Mouse (Mus musculus) embryonic facial prominence, embryonic 11.5 days (tissue): ENCODE measurements around the gene Atl1. TPM values are rescaled to one million over a fixed set of nuclear protein-coding genes. Genes with fewer than 3 reads are reported as not detected.
A peak's percentile ranks its signal among the peaks of the same experiment; 100 is the strongest.

Source experiments
- ATAC-seq: fragments of 200-750 bp; cut with Nextera tagmentation; replicated peaks from 2 replicates; pipeline ENCODE4 v1.8.0; 2017; ENCODE audit warnings: low read depth; ENCODE audit not compliant: insufficient number of reproducible peaks, low FRiP score, low TSS enrichment
- DNase-seq: peaks from one replicate; pipeline ENCODE4 v3.0.0-alpha.2; 2015; ENCODE audit warnings: low spot score
- H3K27ac ChIP-seq: fragments of 300-500 bp; sonication (generic); replicated peaks from 2 replicates; pipeline ENCODE4 v1.5.1; 2014; ENCODE audit warnings: mild to moderate bottlenecking, low read depth, low read length, control low read depth
- H3K27me3 ChIP-seq: fragments of 300-500 bp; sonication (generic); 2 replicates; pipeline ENCODE4 v1.6.1; 2014; ENCODE audit warnings: mild to moderate bottlenecking, low read length, moderate library complexity, mixed read lengths; ENCODE audit not compliant: control insufficient read depth, insufficient read depth
- H3K36me3 ChIP-seq: fragments of 300-500 bp; sonication (generic); replicated peaks from 2 replicates; pipeline ENCODE4 v1.6.1; 2014; ENCODE audit warnings: low read depth, mild to moderate bottlenecking, low read length, moderate library complexity, mixed read lengths; ENCODE audit not compliant: control insufficient read depth, insufficient read depth
- H3K4me1 ChIP-seq: fragments of 300-500 bp; sonication (generic); 2 replicates; pipeline ENCODE4 v1.6.1; 2014; ENCODE audit warnings: low read length, mixed read lengths; ENCODE audit not compliant: control insufficient read depth, insufficient read depth
- H3K4me2 ChIP-seq: fragments of 300-500 bp; sonication (generic); 2 replicates; pipeline ENCODE4 v1.6.1; 2014; ENCODE audit warnings: low read depth, mild to moderate bottlenecking, control low read depth, low read length, moderate library complexity
- H3K4me3 ChIP-seq: fragments of 300-500 bp; sonication (generic); 2 replicates; pipeline ENCODE4 v1.5.1; 2014; ENCODE audit warnings: low read depth, low read length, control low read depth
- H3K9ac ChIP-seq: fragments of 300-500 bp; sonication (generic); replicated peaks from 2 replicates; pipeline ENCODE4 v1.6.1; 2014; ENCODE audit warnings: mild to moderate bottlenecking, control low read depth, low read length
- H3K9me3 ChIP-seq: fragments of 300-500 bp; sonication (generic); replicated peaks from 2 replicates; pipeline ENCODE4 v1.6.1; 2016; ENCODE audit warnings: mild to moderate bottlenecking, low read length, inconsistent platforms, mixed read lengths; ENCODE audit not compliant: control insufficient read depth
- WGBS: fragments of 180-500 bp; shearing (Covaris S2); extraction: QIAGEN DNeasy Blood & Tissue Kit; methylation state at CpG from one replicate; pipeline ENCODE4 v1.1.7; 2014; 5-methylcytosine and 5-hydroxymethylcytosine counted together
- polyA plus RNA-seq: library from polyadenylated mRNA; unstranded; fragments of >200 nt; fragmentation: Nextera tagmentation; extraction: Ambion mirVana; gene quantifications from 2 replicates; pipeline ENCODE4 v1.2.1, GENCODE M21; 2014

Gene Atl1
- polyA plus RNA-seq, 1 experiment from 2014 or later: 13.3 TPM

- Histone ChIP-seq H3K4me3 (no peak overlapping the region), H3K27me3 (no peaks in the 10 kb centered on the region), H3K9me3 (no peaks in the 10 kb centered on the region), H3K4me1 (no peaks in the 10 kb centered on the region; the same call in 1 of the 2 replicates), H3K27ac (no peak overlapping the region), H3K36me3 (no peaks in the 10 kb centered on the region), H3K9ac (no peak overlapping the region), H3K4me2 (no peak overlapping the region)
- DNase-seq: no peak
- no peak for ATAC-seq
- WGBS: 81% methylated on average over 2 of the region's 2 CpGs
Measured at GRCm38 (mm10) chr12:69904991-69905390, 12.6 kb downstream of the Atl1 start.

- H3K36me3 ChIP-seq: no peaks in the 10 kb centered on the region
- peak overlapping the region; percentile 25 for H3K9ac ChIP-seq
- H3K27me3 ChIP-seq: no peaks in the 10 kb centered on the region
- peak overlapping the region; percentile 42 for H3K4me2 ChIP-seq
- H3K27ac ChIP-seq: no peak overlapping the region
- ATAC-seq (peak; percentile 87), DNase-seq (peak; percentile 77)
- peak overlapping the region; percentile 25 for H3K4me3 ChIP-seq
- H3K9me3 ChIP-seq: no peaks in the 10 kb centered on the region
- no peaks in the 10 kb centered on the region; the same call in 1 of the 2 replicates for H3K4me1 ChIP-seq
- 3% methylated on average over 30 of the region's 30 CpGs for WGBS
Measured at GRCm38 (mm10) chr12:69907667-69908510, 15.5 kb downstream of the Atl1 start.

- Histone ChIP-seq H3K4me2 (peak overlapping the region; percentile 42), H3K9me3 (no peaks in the 10 kb centered on the region), H3K27ac (no peak overlapping the region), H3K36me3 (no peaks in the 10 kb centered on the region), H3K27me3 (no peaks in the 10 kb centered on the region), H3K9ac (peak overlapping the region; percentile 25), H3K4me1 (no peaks in the 10 kb centered on the region; the same call in 1 of the 2 replicates), H3K4me3 (peak overlapping the region; percentile 25)
- DNase-seq: peak; percentile 19
- 37% methylated on average over 19 of the region's 19 CpGs for WGBS
- peak; percentile 38; the same call in 1 of the 2 replicates for ATAC-seq
Measured at GRCm38 (mm10) chr12:69908511-69908900, 16.1 kb downstream of the Atl1 start.

- Histone ChIP-seq H3K36me3 (no peaks in the 10 kb centered on the region), H3K9me3 (no peaks in the 10 kb centered on the region), H3K9ac (no peak overlapping the region), H3K27ac (no peak overlapping the region), H3K4me3 (no peak overlapping the region), H3K4me1 (no peaks in the 10 kb centered on the region; the same call in 1 of the 2 replicates), H3K27me3 (no peaks in the 10 kb centered on the region), H3K4me2 (no peak overlapping the region)
- DNase-seq (no peak), ATAC-seq (no peak)
- WGBS: 87% methylated on average over 7 of the region's 7 CpGs
Measured at GRCm38 (mm10) chr12:69911906-69912305, 19.5 kb downstream of the Atl1 start.

- Histone ChIP-seq H3K4me3 (no peak overlapping the region), H3K36me3 (no peaks in the 10 kb centered on the region), H3K9me3 (no peaks in the 10 kb centered on the region), H3K4me1 (no peaks in the 10 kb centered on the region; the same call in 1 of the 2 replicates), H3K27me3 (no peaks in the 10 kb centered on the region), H3K9ac (no peak overlapping the region), H3K4me2 (no peak overlapping the region), H3K27ac (no peak overlapping the region)
- no peak for DNase-seq
- WGBS: 88% methylated on average over 7 of the region's 7 CpGs
- ATAC-seq: no peak
Measured at GRCm38 (mm10) chr12:69912737-69913136, 20.3 kb downstream of the Atl1 start.

GRCm38 (mm10) chr12:69917870-69918269, 25.5 kb downstream of the Atl1 start:
- 88% methylated on average over 2 of the region's 2 CpGs for WGBS
- no peaks in the 10 kb centered on the region for H3K9me3 ChIP-seq
- H3K27me3 ChIP-seq: no peaks in the 10 kb centered on the region
- H3K27ac ChIP-seq: no peak overlapping the region
- no peak for ATAC-seq
- no peaks in the 10 kb centered on the region for H3K36me3 ChIP-seq
- H3K4me1 ChIP-seq: no peaks in the 10 kb centered on the region
- DNase-seq: no peak
- no peak overlapping the region for H3K4me3 ChIP-seq
- H3K9ac ChIP-seq: no peak overlapping the region
- no peak overlapping the region for H3K4me2 ChIP-seq

- H3K36me3 ChIP-seq: no peaks in the 10 kb centered on the region
- no peak for DNase-seq
- no peaks in the 10 kb centered on the region for H3K4me1 ChIP-seq
- 84% methylated on average over 1 of the region's 1 CpGs for WGBS
- no peak for ATAC-seq
- H3K4me3 ChIP-seq: no peak overlapping the region
- no peak overlapping the region for H3K9ac ChIP-seq
- no peak overlapping the region for H3K27ac ChIP-seq
- no peaks in the 10 kb centered on the region for H3K9me3 ChIP-seq
- H3K4me2 ChIP-seq: no peak overlapping the region
- H3K27me3 ChIP-seq: no peaks in the 10 kb centered on the region
Measured at GRCm38 (mm10) chr12:69922099-69922498, 29.7 kb downstream of the Atl1 start.

GRCm38 (mm10) chr12:69923128-69923527, 30.7 kb downstream of the Atl1 start:
- no peak for ATAC-seq
- no peaks in the 10 kb centered on the region for H3K27me3 ChIP-seq
- WGBS: 88% methylated on average over 3 of the region's 3 CpGs

More at GRCm38 (mm10) chr12:69923128-69923527, 30.7 kb downstream of the Atl1 start:
- DNase-seq: no peak
- H3K4me2 ChIP-seq: no peak overlapping the region
- H3K9ac ChIP-seq: no peak overlapping the region
- H3K4me3 ChIP-seq: no peak overlapping the region
- H3K9me3 ChIP-seq: no peaks in the 10 kb centered on the region
- no peaks in the 10 kb centered on the region for H3K4me1 ChIP-seq
- no peaks in the 10 kb centered on the region for H3K36me3 ChIP-seq
- H3K27ac ChIP-seq: no peak overlapping the region
